Mouse (Mus musculus): ENCODE measurements around the gene Mymx. TPM values are rescaled to one million over a fixed set of nuclear protein-coding genes. Genes with fewer than 3 reads are reported as not detected.

The Mymx gene
- not detected in 2 replicates for polyA plus RNA-seq (2021; fragmentation: Nextera tagmentation)
- long read RNA-seq, experiment 1: 0 reads
- long read RNA-seq, experiment 2: 0 reads

GRCm38 (mm10) chr17:45601877-45602304 is at the start of gene Mymx:
Gene Mymx, minus strand, starts transcription at chr17:45602102.

GRCm38 (mm10) chr17:45599446-45600242 is 2.3 kb downstream of the Mymx start, which contains the start of gene Slc29a1:
Gene Slc29a1, minus strand, starts transcription at chr17:45599606.

GRCm38 (mm10) chr17:45573087-45573779 is 28.7 kb downstream of the Mymx start, which contains the start of gene Hsp90ab1:
Gene Hsp90ab1, minus strand, starts transcription at chr17:45573271.

GRCm38 (mm10) chr17:45563655-45564530 is 38.0 kb downstream of the Mymx start, which contains the start of gene Slc35b2:
Gene Slc35b2, plus strand, starts transcription at chr17:45563874.

GRCm38 (mm10) chr17:45555452-45556106 is 46.3 kb downstream of the Mymx start, which contains the start of gene Nfkbie:
Gene Nfkbie, plus strand, starts transcription at chr17:45555703.

Other genes starting within 250 kb of the Mymx start
- gene Cdc5l, start 168.4 kb downstream of the Mymx start, polyA plus RNA-seq (2021; fragmentation: Nextera tagmentation): 16.7 and 22.2 TPM in 2 replicates
- gene Spats1, start 126.7 kb downstream of the Mymx start, polyA plus RNA-seq (2021; fragmentation: Nextera tagmentation): 5.6 and 6.1 TPM in 2 replicates
- 12.7 and 12.8 TPM in 2 replicates for gene Aars2, start 95.3 kb downstream of the Mymx start, polyA plus RNA-seq (2021; fragmentation: Nextera tagmentation)
- 6.8 and 8.7 TPM in 2 replicates for gene Tcte1, start 78.7 kb downstream of the Mymx start, polyA plus RNA-seq (2021; fragmentation: Nextera tagmentation)
- 27.5 and 36.1 TPM in 2 replicates for gene Tmem151b, start 52.4 kb downstream of the Mymx start, polyA plus RNA-seq (2021; fragmentation: Nextera tagmentation)
- 1.2 and 1.3 TPM in 2 replicates for gene Nfkbie, start 46.4 kb downstream of the Mymx start, polyA plus RNA-seq (2021; fragmentation: Nextera tagmentation)
- 62.4 and 73.3 TPM in 2 replicates for gene Slc35b2, start 38.2 kb downstream of the Mymx start, polyA plus RNA-seq (2021; fragmentation: Nextera tagmentation)
- 2,554 and 3,060 TPM in 2 replicates for gene Hsp90ab1, start 28.8 kb downstream of the Mymx start, polyA plus RNA-seq (2021; fragmentation: Nextera tagmentation)
- gene Slc29a1, start 2.5 kb downstream of the Mymx start, polyA plus RNA-seq (2021; fragmentation: Nextera tagmentation): 21.0 and 24.4 TPM in 2 replicates
- gene Capn11, start 57.2 kb upstream of the Mymx start, polyA plus RNA-seq (2021; fragmentation: Nextera tagmentation): 0.04 TPM in 1 of 2 replicates, not detected in the other
- 156 and 161 TPM in 2 replicates for gene Mrpl14, start 84.2 kb upstream of the Mymx start, polyA plus RNA-seq (2021; fragmentation: Nextera tagmentation)
- gene Tmem63b, start 84.8 kb upstream of the Mymx start, polyA plus RNA-seq (2021; fragmentation: Nextera tagmentation): 58.3 and 80.9 TPM in 2 replicates
- 1.1 TPM in 2 replicates for gene 1600014C23Rik, start 131.7 kb upstream of the Mymx start, polyA plus RNA-seq (2021; fragmentation: Nextera tagmentation)